Mouse (Mus musculus): Measurements from ENCODE around the gene Stpg3.
A peak's percentile ranks its signal among the peaks of the same experiment; 100 is the strongest.

The Stpg3 gene

DNA sequence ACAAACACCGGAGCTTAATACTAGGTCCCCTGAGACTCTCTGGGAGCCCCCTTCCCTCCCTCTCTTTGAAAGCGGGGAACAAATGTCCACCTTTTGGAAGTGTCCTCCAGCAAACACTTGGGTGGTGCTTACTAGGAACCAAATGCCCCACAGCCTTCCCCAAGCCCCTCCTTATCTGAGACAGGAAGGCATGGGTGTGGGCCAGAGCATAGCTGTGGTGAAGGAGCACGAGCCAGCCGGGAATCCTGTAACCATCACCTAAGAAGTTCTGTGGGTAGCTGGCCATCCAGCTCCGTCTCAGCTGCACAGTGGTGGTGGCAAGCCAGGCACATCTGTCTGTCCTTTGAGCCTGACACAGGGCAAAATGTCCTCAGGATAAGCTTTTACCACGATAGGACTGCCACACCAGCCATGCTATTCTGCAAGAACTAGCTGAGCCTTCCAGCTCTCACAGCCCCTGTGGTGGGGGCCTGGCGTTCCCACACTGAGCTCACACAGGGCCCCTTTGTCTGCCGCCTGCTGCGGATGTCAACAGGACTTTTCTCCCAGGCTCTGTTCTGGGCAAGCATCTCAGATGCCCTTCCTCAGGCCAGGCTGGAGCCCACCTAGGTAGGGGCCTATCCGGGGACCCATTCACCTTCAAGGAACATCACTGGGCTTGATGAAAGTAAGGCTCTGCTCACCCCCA lies 36.0 kb downstream of the Stpg3 start:
- peak; percentile 45 for DNase-seq

GRCm38 (mm10) chr2:25177685-25178084 lies 36.8 kb downstream of the Stpg3 start:
- no peak for DNase-seq

- DNase-seq, result no peak
These were observed 37.4 kb downstream of the Stpg3 start for GRCm38 (mm10) chr2:25177076-25177475.

GRCm38 (mm10) chr2:25176573-25176972 lies 37.9 kb downstream of the Stpg3 start:
- DNase-seq, result no peak

GRCm38 (mm10) chr2:25175690-25176078 lies 38.8 kb downstream of the Stpg3 start:
- DNase-seq, result no peak

- no peak for DNase-seq
These were observed 39.4 kb downstream of the Stpg3 start for GRCm38 (mm10) chr2:25174866-25175689.

- no peak for DNase-seq
These were observed 40.6 kb downstream of the Stpg3 start for GRCm38 (mm10) chr2:25173821-25174220.

GRCm38 (mm10) chr2:25172629-25173028 lies 41.8 kb downstream of the Stpg3 start:
- DNase-seq, result no peak

DNA sequence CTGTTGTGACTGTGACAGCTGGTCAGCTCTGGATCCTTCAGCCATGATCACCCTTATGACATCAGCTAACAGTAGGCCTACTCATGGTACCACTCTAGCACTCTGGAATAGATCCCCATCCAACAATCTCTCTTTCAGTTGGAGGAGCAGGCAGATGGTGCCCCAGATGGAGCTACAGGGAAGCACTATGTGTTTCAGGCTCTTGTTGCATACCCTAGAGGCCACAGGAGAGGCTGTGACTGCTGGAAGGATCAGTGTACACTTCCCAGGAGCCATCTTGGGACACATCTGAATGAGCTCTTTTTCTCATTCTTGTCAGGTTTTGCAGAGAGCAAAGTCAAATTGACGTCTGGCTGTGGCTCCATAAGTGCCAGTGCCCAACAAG lies 42.7 kb downstream of the Stpg3 start:
- DNase-seq, result no peak

DNA sequence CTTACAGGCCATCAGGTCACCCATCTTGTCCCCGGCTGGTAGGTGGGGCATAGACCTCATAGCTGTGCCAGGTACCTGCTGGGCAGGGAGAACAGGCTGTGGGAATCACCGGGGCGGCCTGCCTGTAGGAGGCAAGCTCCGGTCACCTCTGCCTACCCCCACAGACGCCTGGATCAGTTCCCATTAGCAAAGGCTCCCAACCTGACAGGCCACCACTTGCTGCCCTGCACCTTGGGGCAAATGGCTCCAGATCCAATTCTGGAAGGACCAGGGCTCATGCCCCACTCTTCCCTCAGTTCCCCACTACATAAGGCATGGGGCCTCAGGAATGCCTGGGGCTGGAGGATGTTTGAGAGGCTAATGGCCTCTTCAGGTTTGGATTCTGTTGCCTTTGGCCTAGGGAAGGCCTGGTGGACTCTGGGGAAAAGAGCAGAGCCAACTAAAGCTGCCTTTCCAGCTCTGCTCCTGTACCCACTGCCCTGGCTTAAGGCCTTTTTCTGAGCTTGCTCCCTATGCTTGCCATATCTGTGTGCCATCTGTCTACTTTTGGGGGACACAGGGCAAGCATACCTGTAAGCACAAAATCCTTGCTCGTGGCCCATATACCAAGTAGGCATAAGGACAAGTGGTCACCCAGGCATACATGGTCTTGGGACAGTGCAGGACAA lies 43.2 kb downstream of the Stpg3 start:
- DNase-seq, result no peak

- no peak for DNase-seq
These were observed 43.9 kb downstream of the Stpg3 start for GRCm38 (mm10) chr2:25170326-25171100.

GRCm38 (mm10) chr2:25169778-25170177 lies 44.7 kb downstream of the Stpg3 start:
- no peak for DNase-seq

DNA sequence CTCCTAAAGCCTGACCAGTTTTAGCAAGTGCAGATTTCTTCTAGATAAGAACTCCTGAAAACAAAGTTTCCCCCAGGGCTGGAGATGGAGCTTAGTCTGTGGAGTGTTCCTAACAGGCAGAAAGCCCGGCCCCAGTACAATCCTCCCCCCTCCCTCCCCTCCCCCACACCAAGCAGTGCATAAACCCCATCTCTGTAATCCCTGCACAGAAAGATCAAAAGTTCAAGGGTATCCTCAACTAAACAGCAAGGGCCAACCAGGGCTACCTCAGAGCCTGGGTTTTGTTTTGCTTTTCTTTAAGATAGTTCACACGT lies 45.8 kb downstream of the Stpg3 start:
- no peak for DNase-seq

DNA sequence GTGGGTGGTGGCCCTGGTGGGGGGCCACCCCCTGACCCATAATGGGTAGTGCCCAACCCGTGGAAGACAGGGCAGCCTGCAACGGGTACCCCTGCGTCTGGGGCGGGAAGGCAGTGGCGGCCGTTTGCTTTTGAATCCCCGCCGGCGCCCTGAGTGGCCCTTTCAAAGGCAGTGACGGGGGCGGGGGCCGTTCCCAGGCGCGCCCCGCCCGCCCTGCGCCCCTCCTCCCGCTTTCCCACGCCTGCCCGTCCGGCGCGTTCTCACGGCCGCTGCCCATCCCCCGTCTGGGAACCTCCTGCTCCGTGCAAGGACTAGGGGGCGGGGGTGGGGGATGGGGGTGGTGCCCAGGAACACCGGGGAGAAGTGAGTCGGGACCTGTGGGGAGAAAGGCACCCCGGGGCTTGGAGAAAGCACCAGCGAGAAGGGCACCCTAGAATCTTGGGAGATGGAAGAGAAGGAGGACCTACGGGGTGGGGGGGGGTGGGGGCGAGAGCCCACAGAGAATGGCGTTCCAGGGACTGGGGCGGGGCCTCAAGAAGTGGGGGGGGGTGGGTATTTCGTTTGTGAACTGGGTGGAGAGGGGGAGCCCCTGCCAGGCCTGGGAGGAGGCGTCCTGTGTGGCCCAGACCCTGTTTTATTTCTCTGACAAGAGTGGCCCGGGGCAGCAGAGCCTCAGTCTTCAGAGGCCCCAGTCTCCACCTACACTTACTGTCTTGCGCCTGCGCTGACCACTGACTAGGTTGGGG lies 46.3 kb downstream of the Stpg3 start:
- DNase-seq, result peak; percentile 39

GRCm38 (mm10) chr2:25167481-25167880 lies 47.0 kb downstream of the Stpg3 start:
- DNase-seq, result no peak
